Mouse (Mus musculus): ENCODE results near the gene Med16.

Gene Med16

GRCm38 (mm10) chr10:79860079-79860911, 48.4 kb downstream of the Med16 start:
- DNase-seq (ENCODE audit: low spot score in 2 of 2) = no peak

- no peak for DNase-seq (ENCODE audit: low spot score in 2 of 2)
These were observed 49.6 kb downstream of the Med16 start for GRCm38 (mm10) chr10:79859116-79859515.

- DNase-seq (ENCODE audit: low spot score in 2 of 2) = peak in 1 of 2 experiments; percentile 74
These were observed 50.2 kb downstream of the Med16 start for GRCm38 (mm10) chr10:79858416-79859074.

GRCm38 (mm10) chr10:79857894-79858293, 50.8 kb downstream of the Med16 start:
- no peak for DNase-seq (ENCODE audit: low spot score in 2 of 2)

DNA sequence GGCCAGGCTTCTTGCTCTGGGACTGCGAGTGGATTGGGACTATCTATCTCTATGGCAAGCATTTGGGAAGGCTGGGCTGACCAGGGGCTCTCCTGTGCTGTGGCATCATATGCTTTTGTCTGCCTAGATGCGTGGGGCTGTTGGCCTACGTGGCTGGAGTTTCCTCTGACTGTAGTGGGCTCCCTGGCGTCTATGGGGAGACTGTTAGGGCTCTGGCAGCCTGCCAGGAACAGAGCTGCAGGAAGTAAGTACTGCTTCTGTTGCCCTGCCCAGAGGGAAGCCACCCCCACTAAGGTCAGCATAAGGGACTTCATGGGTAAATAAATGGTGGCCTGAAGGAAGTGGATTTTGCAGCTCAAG, 51.3 kb downstream of the Med16 start:
- no peak for DNase-seq (ENCODE audit: low spot score in 2 of 2)

GRCm38 (mm10) chr10:79856704-79857451, 51.8 kb downstream of the Med16 start:
- DNase-seq (ENCODE audit: low spot score in 2 of 2) = no peak

GRCm38 (mm10) chr10:79856280-79856679, 52.4 kb downstream of the Med16 start:
- DNase-seq (ENCODE audit: low spot score in 2 of 2) = no peak

DNA sequence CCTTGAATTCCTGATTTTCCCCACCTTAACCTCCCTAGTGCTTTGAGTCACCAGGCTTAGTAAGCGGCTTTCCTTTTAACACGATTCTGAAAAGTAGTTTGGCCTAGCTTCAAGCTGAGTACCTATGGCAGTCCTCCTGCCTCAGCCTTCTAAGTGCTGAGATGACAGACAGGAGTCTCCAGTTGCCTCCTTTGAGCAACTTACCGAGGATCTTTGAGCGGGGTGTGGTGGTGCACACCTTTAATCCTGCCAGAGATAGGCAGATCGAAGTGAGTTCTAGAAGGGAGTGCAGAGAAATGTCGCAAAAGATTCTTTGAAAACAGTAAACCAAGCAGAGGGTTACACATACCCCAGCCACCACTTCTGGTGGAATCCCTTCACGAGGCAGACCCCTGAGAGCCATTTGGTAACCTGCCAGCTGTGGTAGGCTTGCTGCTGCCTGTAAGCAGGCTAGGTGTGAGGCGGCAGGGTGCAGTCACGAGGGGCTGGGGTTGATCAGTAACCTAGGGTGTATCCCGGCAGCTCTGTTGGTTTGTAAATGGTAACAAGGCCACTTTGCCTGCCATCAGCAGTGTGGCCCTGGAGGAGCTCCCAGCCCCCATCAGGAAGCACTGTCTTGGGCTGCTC, 53.1 kb downstream of the Med16 start:
- no peak for DNase-seq (ENCODE audit: low spot score in 2 of 2)

GRCm38 (mm10) chr10:79854801-79855541, 53.8 kb downstream of the Med16 start:
- DNase-seq (ENCODE audit: low spot score in 2 of 2) = peak in 1 of 2 experiments; percentile 69

GRCm38 (mm10) chr10:79853860-79854795, 54.6 kb downstream of the Med16 start, which contains the start of gene Ptbp1:
Gene Ptbp1, plus strand, starts transcription at chr10:79854427.
- peak; percentile 99 to 100 for DNase-seq (ENCODE audit: low spot score in 2 of 2)

GRCm38 (mm10) chr10:79853392-79853791, 55.3 kb downstream of the Med16 start:
- DNase-seq (ENCODE audit: low spot score in 2 of 2) = peak; percentile 98 to 99

DNA sequence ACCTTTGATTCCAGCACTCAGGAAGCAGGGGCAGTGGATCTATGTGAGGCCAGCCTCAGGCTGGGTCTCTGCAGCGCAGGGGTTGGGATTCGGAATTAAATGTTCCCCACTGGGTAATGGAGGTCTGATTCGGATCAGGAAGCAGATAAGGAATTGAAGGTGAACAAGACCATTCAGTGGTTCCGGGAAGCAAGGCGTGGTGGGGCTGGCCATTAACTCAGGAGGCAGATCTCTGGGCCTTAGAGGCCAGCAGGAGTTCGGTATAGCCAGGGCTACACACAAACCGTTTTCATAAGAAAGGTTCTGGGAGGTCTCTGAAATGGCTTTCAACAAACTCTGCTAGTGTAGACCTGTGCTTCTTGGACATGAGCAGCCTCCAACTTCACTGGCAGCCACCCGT, 55.9 kb downstream of the Med16 start:
- DNase-seq (ENCODE audit: low spot score in 2 of 2) = no peak

GRCm38 (mm10) chr10:79852107-79852789, 56.5 kb downstream of the Med16 start:
- no peak for DNase-seq (ENCODE audit: low spot score in 2 of 2)

- DNase-seq (ENCODE audit: low spot score in 2 of 2) = no peak
These were observed 57.1 kb downstream of the Med16 start for GRCm38 (mm10) chr10:79851653-79852052.

- DNase-seq (ENCODE audit: low spot score in 2 of 2) = no peak
These were observed 58.6 kb downstream of the Med16 start for GRCm38 (mm10) chr10:79849941-79850628.

GRCm38 (mm10) chr10:79846553-79846952, 62.2 kb downstream of the Med16 start:
- no peak for DNase-seq (ENCODE audit: low spot score in 2 of 2)
